Mouse (Mus musculus): ENCODE results near the gene Ppat. TPM values are rescaled to one million over a fixed set of nuclear protein-coding genes. Genes with fewer than 3 reads are reported as not detected.

The Ppat gene
- polyA plus RNA-seq, 1 experiment: 5.4 TPM

- peaks cover 18% of the 10 kb centered on the region for H3K4me1 ChIP-seq (ENCODE audit: control insufficient read depth, insufficient read depth, low read length)
- H3K27ac ChIP-seq (ENCODE audit: insufficient read depth, low read depth, low read length): peak overlapping the region; percentile 81
- H3K4me3 ChIP-seq (ENCODE audit: insufficient read depth, low read length): no peak overlapping the region
- TF ChIP-seq CTCF (IDR thresholded peaks at IDR 0.05; ENCODE audit: low read depth, low read length) (no peak), POLR2A (IDR thresholded peaks at IDR 0.05; ENCODE audit: borderline replicate concordance, low read depth, low read length) (no peak)
These were observed 58.3 kb downstream of the Ppat start for GRCm38 (mm10) chr5:76893084-76893483.

- no peak overlapping the region for H3K4me3 ChIP-seq (ENCODE audit: insufficient read depth, low read length)
- H3K27ac ChIP-seq (ENCODE audit: insufficient read depth, low read depth, low read length): peak overlapping the region; percentile 81
- peaks cover 18% of the 10 kb centered on the region for H3K4me1 ChIP-seq (ENCODE audit: control insufficient read depth, insufficient read depth, low read length)
- TF ChIP-seq POLR2A (IDR thresholded peaks at IDR 0.05; ENCODE audit: borderline replicate concordance, low read depth, low read length) (no peak), CTCF (IDR thresholded peaks at IDR 0.05; ENCODE audit: low read depth, low read length) (no peak)
These were observed 58.8 kb downstream of the Ppat start for GRCm38 (mm10) chr5:76892608-76893007.

- TF ChIP-seq CTCF (IDR thresholded peaks at IDR 0.05; ENCODE audit: low read depth, low read length) (no peak), POLR2A (IDR thresholded peaks at IDR 0.05; ENCODE audit: borderline replicate concordance, low read depth, low read length) (no peak)
- H3K4me3 ChIP-seq (ENCODE audit: insufficient read depth, low read length): no peak overlapping the region
- H3K4me1 ChIP-seq (ENCODE audit: control insufficient read depth, insufficient read depth, low read length): peaks cover 4% of the 10 kb centered on the region
- H3K27ac ChIP-seq (ENCODE audit: insufficient read depth, low read depth, low read length): no peak overlapping the region
These were observed 64.4 kb downstream of the Ppat start for GRCm38 (mm10) chr5:76887011-76887410.

GRCm38 (mm10) chr5:76884107-76884506, 67.3 kb downstream of the Ppat start:
- TF ChIP-seq POLR2A (IDR thresholded peaks at IDR 0.05; ENCODE audit: borderline replicate concordance, low read depth, low read length): no peak
- no peak for TF ChIP-seq CTCF (IDR thresholded peaks at IDR 0.05; ENCODE audit: low read depth, low read length)
- Histone ChIP-seq H3K4me1 (ENCODE audit: control insufficient read depth, insufficient read depth, low read length) (no peaks in the 10 kb centered on the region), H3K27ac (ENCODE audit: insufficient read depth, low read depth, low read length) (no peak overlapping the region), H3K4me3 (ENCODE audit: insufficient read depth, low read length) (no peak overlapping the region)

GRCm38 (mm10) chr5:76876106-76876758, 75.1 kb downstream of the Ppat start:
- Histone ChIP-seq H3K27ac (ENCODE audit: insufficient read depth, low read depth, low read length) (no peak overlapping the region), H3K4me3 (ENCODE audit: insufficient read depth, low read length) (no peak overlapping the region), H3K4me1 (ENCODE audit: control insufficient read depth, insufficient read depth, low read length) (no peaks in the 10 kb centered on the region)
- TF ChIP-seq POLR2A (IDR thresholded peaks at IDR 0.05; ENCODE audit: borderline replicate concordance, low read depth, low read length) (no peak), CTCF (IDR thresholded peaks at IDR 0.05; ENCODE audit: low read depth, low read length) (no peak)

- H3K4me1 ChIP-seq (ENCODE audit: control insufficient read depth, insufficient read depth, low read length): no peaks in the 10 kb centered on the region
- H3K27ac ChIP-seq (ENCODE audit: insufficient read depth, low read depth, low read length): no peak overlapping the region
- TF ChIP-seq CTCF (IDR thresholded peaks at IDR 0.05; ENCODE audit: low read depth, low read length) (no peak), POLR2A (IDR thresholded peaks at IDR 0.05; ENCODE audit: borderline replicate concordance, low read depth, low read length) (no peak)
- no peak overlapping the region for H3K4me3 ChIP-seq (ENCODE audit: insufficient read depth, low read length)
These were observed 81.8 kb downstream of the Ppat start for GRCm38 (mm10) chr5:76869553-76869952.

- Histone ChIP-seq H3K4me3 (ENCODE audit: insufficient read depth, low read length) (no peak overlapping the region), H3K27ac (ENCODE audit: insufficient read depth, low read depth, low read length) (no peak overlapping the region), H3K4me1 (ENCODE audit: control insufficient read depth, insufficient read depth, low read length) (no peaks in the 10 kb centered on the region)
- no peak for TF ChIP-seq CTCF (IDR thresholded peaks at IDR 0.05; ENCODE audit: low read depth, low read length)
- TF ChIP-seq POLR2A (IDR thresholded peaks at IDR 0.05; ENCODE audit: borderline replicate concordance, low read depth, low read length): no peak
These were observed 82.6 kb downstream of the Ppat start for GRCm38 (mm10) chr5:76868693-76869286.

- no peak for TF ChIP-seq CTCF (IDR thresholded peaks at IDR 0.05; ENCODE audit: low read depth, low read length)
- TF ChIP-seq POLR2A (IDR thresholded peaks at IDR 0.05; ENCODE audit: borderline replicate concordance, low read depth, low read length): no peak
- no peaks in the 10 kb centered on the region for H3K4me1 ChIP-seq (ENCODE audit: control insufficient read depth, insufficient read depth, low read length)
These were observed 84.6 kb downstream of the Ppat start for GRCm38 (mm10) chr5:76866819-76867218.

More at GRCm38 (mm10) chr5:76866819-76867218, 84.6 kb downstream of the Ppat start:
- Histone ChIP-seq H3K4me3 (ENCODE audit: insufficient read depth, low read length) (no peak overlapping the region), H3K27ac (ENCODE audit: insufficient read depth, low read depth, low read length) (no peak overlapping the region)

Other genes with a start within 250 kb of the Ppat start
- gene Aasdh, start 46.1 kb downstream of the Ppat start, polyA plus RNA-seq (2012; ENCODE audit: insufficient read depth, insufficient read length, missing spikeins): 19.6 and 19.8 TPM in 2 replicates
- gene Paics, start 271 bp downstream of the Ppat start, polyA plus RNA-seq (2012; ENCODE audit: insufficient read depth, insufficient read length, missing spikeins): 109 and 118 TPM in 2 replicates
- gene Srp72, start 23.1 kb upstream of the Ppat start, polyA plus RNA-seq (2012; ENCODE audit: insufficient read depth, insufficient read length, missing spikeins): 73.8 and 81.0 TPM in 2 replicates
- 2.8 TPM in 1 of 2 replicates, not detected in the other for gene Arl9, start 52.5 kb upstream of the Ppat start, polyA plus RNA-seq (2012; ENCODE audit: insufficient read depth, insufficient read length, missing spikeins)
- not detected in 2 replicates for gene Thegl, start 64.4 kb upstream of the Ppat start, polyA plus RNA-seq (2012; ENCODE audit: insufficient read depth, insufficient read length, missing spikeins)
- gene Hopx, start 163.5 kb upstream of the Ppat start, polyA plus RNA-seq (2012; ENCODE audit: insufficient read depth, insufficient read length, missing spikeins): 1.7 TPM in 1 of 2 replicates, not detected in the other

Measured in bone marrow macrophage, adult 2 months (primary cell).